19 mouse cellular contexts compared by ENCODE assay signal in the genomic region with DNA sequence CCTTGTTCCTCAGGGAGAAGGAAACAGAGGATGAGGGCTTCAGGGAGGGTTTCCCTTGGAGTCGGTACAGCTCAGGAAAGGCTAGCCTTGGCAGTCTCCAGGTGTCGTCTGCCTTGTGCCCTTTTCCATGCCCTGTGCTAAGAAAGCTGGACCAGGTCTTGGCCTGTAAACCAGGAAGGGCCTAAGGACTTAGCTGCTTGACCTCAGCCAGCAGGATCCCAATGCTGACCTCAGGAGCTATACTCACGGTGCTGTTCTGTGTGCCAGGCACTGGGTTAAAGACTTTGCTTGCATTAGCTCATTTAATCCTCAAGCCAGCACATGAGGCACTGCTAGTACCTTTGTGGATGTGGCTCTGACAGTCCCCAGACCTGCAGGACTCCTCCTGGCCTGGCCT. TPM values are rescaled to one million over a fixed set of nuclear protein-coding genes. Genes with fewer than 3 reads are reported as not detected.
DNase-seq lines count a peak whose midpoint lies in the region; ATAC-seq and TF ChIP-seq lines count a peak whose summit lies in the region.
"Had no signal": no experiment of that assay in that cellular context is flagged by ENCODE, and none has a peak within 500 bp of the region (broad histone marks: within the 10 kb centered on the region; RNA-seq: fewer than 3 reads in every experiment).

No protein-coding gene starts in this region.

- no peaks in the 10 kb centered on the region for H3K9me3 ChIP-seq in heart, embryonic 11.5 days (replicated peaks; ENCODE audit: control insufficient read depth, low read length)
- no peaks in the 10 kb centered on the region for H3K9me3 ChIP-seq in lung, embryonic 16.5 days (ENCODE audit: control insufficient read depth, low read length)
- no peaks in the 10 kb centered on the region for H3K9me3 ChIP-seq in limb, embryonic 13.5 days
- no peaks in the 10 kb centered on the region for H3K9me3 ChIP-seq in stomach, postnatal 0 days (ENCODE audit: control insufficient read depth, low read length)
- H3K9me3 ChIP-seq: forebrain, embryonic 13.5 days; midbrain, embryonic 13.5 days; neural tube, embryonic 12.5 days had no signal

- no peak for TF ChIP-seq EP300 in stomach, postnatal 0 days (optimal IDR thresholded peaks at IDR 0.05)

- no peak for ATAC-seq in heart, embryonic 11.5 days (replicated peaks; ENCODE audit: insufficient number of reproducible peaks, low FRiP score, low TSS enrichment)
- ATAC-seq in lung, embryonic 16.5 days (ENCODE audit: low read depth) = no peak
- no peak for ATAC-seq in limb, embryonic 13.5 days (ENCODE audit: low FRiP score, low read depth)
- ATAC-seq in stomach, postnatal 0 days (ENCODE audit: low FRiP score, low TSS enrichment) = no peak
- ATAC-seq: activated CD4-positive, CD25-positive, alpha-beta regulatory T cell, adult 4 months; forebrain, embryonic 13.5 days; midbrain, embryonic 13.5 days had no signal

- H3K9ac ChIP-seq in heart, embryonic 11.5 days (ENCODE audit: low read depth, low read length) = peak overlapping the region; percentile 64
- no peak overlapping the region; the same call in 1 of the 2 replicates for H3K9ac ChIP-seq in lung, embryonic 16.5 days (ENCODE audit: low read length)
- H3K9ac ChIP-seq in limb, embryonic 13.5 days = peak overlapping the region; percentile 39; the same call in 1 of the 2 replicates
- H3K9ac ChIP-seq in stomach, postnatal 0 days (ENCODE audit: low read length) = no peak overlapping the region
- H3K9ac ChIP-seq: forebrain, embryonic 13.5 days; midbrain, embryonic 13.5 days; neural tube, embryonic 12.5 days had no signal

- no peak for TF ChIP-seq CTCF in lung, adult 2 months (IDR thresholded peaks at IDR 0.05; ENCODE audit: insufficient read depth, low read length)
- no peak for TF ChIP-seq CTCF in stomach, postnatal 0 days (IDR thresholded peaks at IDR 0.05; ENCODE audit: low read depth)

- peak overlapping the region; percentile 22; the same call in 1 of the 2 replicates for H3K4me2 ChIP-seq in heart, embryonic 11.5 days
- no peak overlapping the region for H3K4me2 ChIP-seq in lung, embryonic 16.5 days (ENCODE audit: low read depth, low read length)
- no peak overlapping the region for H3K4me2 ChIP-seq in limb, embryonic 13.5 days (replicated peaks)
- H3K4me2 ChIP-seq in stomach, postnatal 0 days (replicated peaks; ENCODE audit: low read depth) = no peak overlapping the region
- H3K4me2 ChIP-seq: forebrain, embryonic 13.5 days; midbrain, embryonic 13.5 days; neural tube, embryonic 12.5 days had no signal

- no peak for TF ChIP-seq POLR2A in lung, adult 2 months (IDR thresholded peaks at IDR 0.05; ENCODE audit: borderline replicate concordance, extremely low read depth, low read depth, low read length)

- 71% methylated on average over 3 of the region's 3 CpGs for WGBS in heart, embryonic 11.5 days (ENCODE audit: insufficient replicate concordance)
- WGBS in lung, embryonic 16.5 days = 56% methylated on average over 3 of the region's 3 CpGs
- WGBS in lung, adult 2 months = 74% methylated on average over 3 of the region's 3 CpGs
- 63% methylated on average over 3 of the region's 3 CpGs for WGBS in limb, embryonic 13.5 days
- 72% methylated on average over 3 of the region's 3 CpGs for WGBS in stomach, postnatal 0 days

- no peaks in the 10 kb centered on the region for H3K36me3 ChIP-seq in heart, embryonic 11.5 days (ENCODE audit: control insufficient read depth, insufficient read depth, low read length)
- no peaks in the 10 kb centered on the region for H3K36me3 ChIP-seq in lung, embryonic 16.5 days (ENCODE audit: control insufficient read depth, insufficient read depth, low read length)
- no peaks in the 10 kb centered on the region for H3K36me3 ChIP-seq in limb, embryonic 13.5 days
- no peaks in the 10 kb centered on the region for H3K36me3 ChIP-seq in stomach, postnatal 0 days (ENCODE audit: control insufficient read depth, insufficient read depth, low read length)
- H3K36me3 ChIP-seq: midbrain, embryonic 13.5 days; neural tube, embryonic 12.5 days had no signal

- no peaks in the 10 kb centered on the region for H3K27me3 ChIP-seq in heart, embryonic 11.5 days (ENCODE audit: control insufficient read depth, insufficient read depth, low read length)
- H3K27me3 ChIP-seq in lung, embryonic 16.5 days (ENCODE audit: control insufficient read depth, insufficient read depth, low read depth, low read length) = no peaks in the 10 kb centered on the region
- H3K27me3 ChIP-seq in limb, embryonic 13.5 days = no peaks in the 10 kb centered on the region
- no peaks in the 10 kb centered on the region for H3K27me3 ChIP-seq in stomach, postnatal 0 days (ENCODE audit: control insufficient read depth, insufficient read depth, low read length)
- H3K27me3 ChIP-seq: forebrain, embryonic 13.5 days; midbrain, embryonic 13.5 days; neural tube, embryonic 12.5 days had no signal

- H3K4me1 ChIP-seq in heart, embryonic 11.5 days (ENCODE audit: control insufficient read depth, insufficient read depth, low read length) = peaks cover 33% of the 10 kb centered on the region
- H3K4me1 ChIP-seq in lung, embryonic 16.5 days (replicated peaks; ENCODE audit: control insufficient read depth, insufficient read depth, low read length) = peaks cover 33% of the 10 kb centered on the region
- H3K4me1 ChIP-seq in lung, adult 2 months (ENCODE audit: control insufficient read depth, insufficient read depth, low read length) = no peaks in the 10 kb centered on the region; the same call in 1 of the 2 replicates
- H3K4me1 ChIP-seq in limb, embryonic 13.5 days = peaks cover 51% of the 10 kb centered on the region
- H3K4me1 ChIP-seq in stomach, postnatal 0 days (replicated peaks; ENCODE audit: control insufficient read depth, insufficient read depth) = no peaks in the 10 kb centered on the region

- DNase-seq in heart, adult 8-10 months (ENCODE audit: low spot score) = no peak
- DNase-seq in lung, adult 2 months = no peak
- DNase-seq in stomach, postnatal 0 days (ENCODE audit: low spot score) = peak; percentile 12
- no peak for DNase-seq in adrenal gland, postnatal 14 days
- DNase-seq in retina, postnatal 1 day = no peak
- DNase-seq: cerebellum, adult 9-10 months; kidney, postnatal 14 days; lung, postnatal 10 days; thymus, adult 18-20 months had no signal

- H3K4me3 ChIP-seq in heart, embryonic 11.5 days (ENCODE audit: low read depth, low read length) = no peak overlapping the region
- H3K4me3 ChIP-seq in lung, embryonic 16.5 days (ENCODE audit: low read length) = no peak overlapping the region
- H3K4me3 ChIP-seq in lung, adult 2 months (replicated peaks; ENCODE audit: extremely low read depth, low read depth, low read length) = no peak overlapping the region
- H3K4me3 ChIP-seq in limb, embryonic 13.5 days = no peak overlapping the region
- H3K4me3 ChIP-seq in stomach, postnatal 0 days (ENCODE audit: low read depth, low read length) = no peak overlapping the region
- H3K4me3 ChIP-seq: forebrain, embryonic 13.5 days; midbrain, embryonic 13.5 days; neural tube, embryonic 12.5 days had no signal

- H3K27ac ChIP-seq in heart, embryonic 11.5 days (ENCODE audit: low read depth, low read length) = peak overlapping the region; percentile 94
- H3K27ac ChIP-seq in lung, embryonic 16.5 days (ENCODE audit: low read length) = peak overlapping the region; percentile 62
- H3K27ac ChIP-seq in limb, embryonic 13.5 days = peak overlapping the region; percentile 63; the same call in 1 of the 2 replicates
- peak overlapping the region; percentile 75; the same call in 1 of the 2 replicates for H3K27ac ChIP-seq in stomach, postnatal 0 days (replicated peaks)
- H3K27ac ChIP-seq: forebrain, embryonic 13.5 days; midbrain, embryonic 13.5 days; neural tube, embryonic 12.5 days had no signal

RNA-seq across cellular contexts. Expression of gene Zdhhc19, which starts 15.3 kb away (rescaled TPM):
- 0.27 TPM in 1 of 2 replicates, not detected in the other for polyA plus RNA-seq in heart, embryonic 11.5 days (2014; fragmentation: Nextera tagmentation; extraction: Ambion mirVana)
- not detected for total RNA-seq in heart, adult 8-10 months (2022)
- polyA plus RNA-seq in lung, embryonic 16.5 days (2015; fragmentation: Nextera tagmentation; extraction: Ambion mirVana) = not detected in 2 replicates
- polyA plus RNA-seq in lung, adult 2 months (2012; rRNA removed) = not detected in 2 replicates
- not detected in 2 replicates for polyA plus RNA-seq in limb, embryonic 13.5 days (2015; fragmentation: Nextera tagmentation; extraction: Ambion mirVana)
- polyA plus RNA-seq in stomach, postnatal 0 days (2015; fragmentation: Nextera tagmentation; extraction: Ambion mirVana) = not detected in 2 replicates
- not detected in 2 replicates for total RNA-seq in adrenal gland, postnatal 14 days (2021)
- total RNA-seq: gastrocnemius, adult 8-10 months; left cerebral cortex, adult 18-20 months had no signal
- polyA plus RNA-seq: activated CD4-positive, CD25-positive, alpha-beta regulatory T cell, adult 4 months; forebrain, embryonic 13.5 days; heart, postnatal 0 days; midbrain, embryonic 13.5 days; neural tube, embryonic 12.5 days had no signal

RNA-seq across cellular contexts. Expression of gene Slc51a, which starts 23.7 kb away (rescaled TPM):
- polyA plus RNA-seq in heart, embryonic 11.5 days (2014; fragmentation: Nextera tagmentation; extraction: Ambion mirVana) = 3.2 and 3.8 TPM in 2 replicates
- total RNA-seq in heart, adult 8-10 months (2022) = under 1 TPM; 0.19 to 0.40 (median 0.25) TPM
- polyA plus RNA-seq in lung, embryonic 16.5 days (2015; fragmentation: Nextera tagmentation; extraction: Ambion mirVana) = 0.28 and 0.55 TPM in 2 replicates
- 0.11 and 0.17 TPM in 2 replicates for polyA plus RNA-seq in lung, adult 2 months (2012; rRNA removed)
- polyA plus RNA-seq in limb, embryonic 13.5 days (2015; fragmentation: Nextera tagmentation; extraction: Ambion mirVana) = 0.46 and 0.56 TPM in 2 replicates
- 2.7 and 3.1 TPM in 2 replicates for polyA plus RNA-seq in stomach, postnatal 0 days (2015; fragmentation: Nextera tagmentation; extraction: Ambion mirVana)
- total RNA-seq in adrenal gland, postnatal 14 days (2021) = not detected in 2 replicates
- total RNA-seq: gastrocnemius, adult 8-10 months; left cerebral cortex, adult 18-20 months had no signal
- polyA plus RNA-seq: activated CD4-positive, CD25-positive, alpha-beta regulatory T cell, adult 4 months had no signal

Comparison
In these comparisons a context has a peak if more than half of its experiments do, and no peak if none do; other contexts are left out.
1. H3K9ac ChIP-seq: peak in heart, embryonic 11.5 days (single experiment) and limb, embryonic 13.5 days (single experiment); none in lung, embryonic 16.5 days (single experiment) and stomach, postnatal 0 days (single experiment).
2. Peak in every context shown above with its lines, with median percentiles within 50 percentile points of each other: H3K27ac ChIP-seq.